Mouse (Mus musculus): ENCODE results near the gene Gemin2.
"Not testable (repeated sequence)": the region's sequence is repeated elsewhere in the genome, so short reads cannot be mapped to it uniquely, and the experiment has no call there.

Gene Gemin2

DNA sequence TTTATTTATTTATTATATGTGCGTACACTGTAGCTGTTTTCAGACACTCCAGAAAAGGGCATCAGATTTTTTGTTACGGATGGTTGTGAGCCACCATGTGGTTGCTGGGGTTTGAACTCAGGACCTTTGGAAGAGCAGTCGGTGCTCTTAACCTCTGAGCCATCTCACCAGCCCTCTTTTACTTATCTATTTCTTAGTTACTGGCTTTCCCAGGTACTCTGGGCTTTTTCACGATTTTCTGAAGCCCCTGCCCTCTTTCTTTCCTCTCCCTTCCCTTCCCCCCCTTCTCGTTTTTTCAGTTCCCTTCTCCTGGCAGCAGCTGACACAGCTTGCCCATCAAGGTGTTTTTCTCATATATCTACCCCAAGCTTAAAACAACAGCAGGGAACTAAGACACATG, 45.0 kb downstream of the Gemin2 start:
- not testable (repeated sequence) for DNase-seq (ENCODE audit: low spot score in 2 of 2)

GRCm38 (mm10) chr12:59060322-59060721, 47.1 kb downstream of the Gemin2 start:
- DNase-seq (ENCODE audit: low spot score in 2 of 2) = no peak

DNA sequence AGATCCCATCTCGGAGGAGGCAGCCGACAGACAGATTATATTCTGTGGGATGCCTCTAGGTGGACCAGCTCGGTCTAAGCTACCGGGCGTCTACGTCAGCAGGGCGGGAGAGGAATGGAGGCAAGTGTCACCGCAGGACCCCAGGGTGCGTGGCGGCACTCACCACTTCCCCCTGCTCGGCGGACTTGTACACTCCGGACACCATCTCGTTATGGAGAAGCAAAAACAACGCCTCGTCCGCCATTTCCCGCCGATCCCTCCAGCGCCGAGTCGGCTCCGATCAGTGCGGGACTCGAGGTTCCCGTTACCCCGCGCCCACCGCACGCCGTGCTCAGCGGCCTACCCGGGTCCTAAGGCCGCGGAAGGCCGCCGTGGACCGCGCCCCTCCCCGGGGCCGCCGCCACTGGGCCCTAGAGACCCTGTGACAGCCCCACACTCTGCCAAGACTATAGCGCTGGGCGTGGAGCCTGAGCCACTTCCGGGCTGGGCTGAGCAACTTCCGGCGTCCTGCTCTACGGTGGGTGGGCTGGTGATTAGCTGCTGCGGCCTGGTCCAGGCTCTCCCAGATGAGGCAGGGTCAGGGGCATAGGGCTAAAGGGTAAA, 47.9 kb downstream of the Gemin2 start, which contains the start of gene Trappc6b:
Gene Trappc6b (minus strand): TSS at position 480 of the 603 bp plus-strand sequence.
- peak; percentile 49 to 64 for DNase-seq (ENCODE audit: low spot score in 2 of 2)

- DNase-seq (ENCODE audit: low spot score in 2 of 2) = no peak
Measured at GRCm38 (mm10) chr12:59064837-59065236, 51.6 kb downstream of the Gemin2 start.

DNA sequence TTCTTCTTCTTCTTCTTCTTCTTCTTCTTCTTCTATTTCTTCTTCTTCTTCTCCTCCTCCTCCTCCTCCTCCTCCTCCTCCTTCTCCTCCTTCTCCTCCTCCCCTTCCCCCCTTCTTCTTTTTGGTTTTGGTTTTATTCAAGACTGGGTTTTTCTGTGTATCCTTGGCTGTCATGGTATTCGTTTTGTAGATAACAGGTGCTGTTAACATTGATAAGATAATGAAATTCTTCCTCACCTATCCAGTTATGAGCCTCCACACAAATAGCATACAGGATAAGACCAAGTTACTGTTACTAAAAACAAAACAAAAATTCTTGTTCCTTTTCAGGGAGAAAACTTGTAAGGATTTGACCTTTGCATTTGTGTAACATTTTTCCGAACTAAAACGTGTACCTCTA, 52.6 kb downstream of the Gemin2 start:
- DNase-seq (ENCODE audit: low spot score in 2 of 2) = no peak

DNA sequence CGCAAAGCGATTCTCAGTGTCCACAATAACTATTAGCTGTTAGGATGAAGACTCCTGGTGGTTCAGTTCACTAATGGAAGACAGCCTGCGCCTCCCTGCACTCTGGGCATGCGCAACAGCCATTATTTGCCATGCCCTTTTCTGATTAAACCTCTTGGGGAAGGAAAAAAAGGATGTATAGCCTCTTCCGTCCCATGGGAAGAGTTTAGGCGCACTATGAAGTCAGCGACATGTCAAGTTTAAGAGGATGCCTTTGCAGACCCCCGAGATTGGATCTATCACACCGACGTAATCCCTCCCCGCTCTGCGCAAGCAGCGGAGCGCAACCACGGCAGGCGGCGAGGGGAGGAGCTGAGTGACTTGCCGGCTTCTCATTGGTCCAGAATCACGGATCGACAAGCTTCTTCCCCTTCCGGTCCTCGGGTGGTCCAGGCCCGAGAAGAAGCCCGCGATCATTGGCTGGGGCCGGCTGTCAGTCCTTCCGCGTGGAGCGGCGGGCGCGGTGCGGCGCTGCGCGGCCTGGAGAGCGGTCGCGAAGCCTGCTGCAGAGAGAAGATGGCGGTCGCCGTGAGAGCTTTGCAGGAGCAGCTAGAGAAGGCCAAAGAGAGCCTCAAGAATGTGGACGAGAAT, 53.4 kb downstream of the Gemin2 start, which contains the start of gene Pnn:
Gene Pnn (plus strand): TSS at position 437 of the 630 bp plus-strand sequence.
- peak; percentile 90 to 95 for DNase-seq (ENCODE audit: low spot score in 2 of 2)

DNA sequence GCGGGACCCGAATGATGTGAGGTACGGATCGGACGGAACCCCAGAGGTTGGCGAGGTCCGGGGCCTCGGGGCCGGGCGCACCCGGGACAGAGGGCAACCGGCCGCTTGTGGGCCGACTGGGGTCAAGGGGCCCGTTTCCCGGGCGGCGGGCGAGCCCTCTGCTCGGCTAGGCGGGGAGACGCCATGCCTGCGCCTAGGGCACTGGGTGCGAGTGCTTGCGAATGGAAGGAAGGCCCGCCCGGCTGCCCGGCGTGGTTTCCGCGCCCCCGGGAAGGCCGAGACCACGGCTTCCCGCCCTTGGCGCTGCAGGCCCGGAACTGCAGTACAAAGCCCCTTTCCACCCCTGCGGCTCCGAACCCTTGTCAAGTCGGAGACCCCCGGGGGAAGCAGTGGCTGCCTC, 53.9 kb downstream of the Gemin2 start:
- no peak for DNase-seq (ENCODE audit: low spot score in 2 of 2)

- no peak for DNase-seq (ENCODE audit: low spot score in 2 of 2)
Measured at GRCm38 (mm10) chr12:59068791-59069190, 55.6 kb downstream of the Gemin2 start.

DNA sequence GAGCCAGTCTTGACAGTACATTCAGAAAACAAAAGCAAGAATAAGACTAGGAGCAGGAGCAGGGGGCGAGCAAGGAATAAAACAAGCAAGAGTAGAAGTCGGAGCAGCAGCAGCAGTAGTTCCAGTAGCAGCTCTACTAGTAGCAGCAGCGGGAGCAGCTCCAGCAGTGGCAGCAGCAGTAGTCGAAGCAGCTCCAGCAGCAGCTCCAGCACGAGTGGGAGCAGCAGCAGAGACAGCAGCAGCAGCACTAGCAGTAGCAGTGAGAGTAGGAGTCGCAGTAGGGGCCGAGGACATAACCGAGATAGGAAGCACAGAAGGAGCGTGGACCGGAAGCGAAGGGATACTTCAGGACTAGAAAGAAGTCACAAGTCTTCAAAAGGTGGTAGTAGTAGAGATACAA, 59.1 kb downstream of the Gemin2 start:
- DNase-seq (ENCODE audit: low spot score in 2 of 2) = no peak

DNA sequence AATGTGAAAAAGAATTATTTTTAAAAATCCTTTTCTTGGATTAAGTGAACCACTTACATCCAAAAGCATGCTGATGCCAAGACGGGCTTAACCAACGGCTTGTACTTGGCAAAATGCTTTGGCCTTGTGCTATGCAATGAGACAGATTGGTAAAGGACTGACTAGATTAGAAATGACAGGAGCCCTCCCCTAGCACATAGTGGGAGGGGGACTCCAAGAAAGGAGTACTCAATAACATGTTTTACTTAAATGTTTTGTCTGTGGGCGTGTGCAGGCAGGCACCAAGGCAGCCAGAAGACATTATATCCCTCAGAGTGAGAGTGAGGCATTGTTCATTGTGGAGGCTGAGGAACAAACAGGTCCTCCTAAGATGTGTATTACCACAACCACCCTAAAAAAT, 60.9 kb downstream of the Gemin2 start:
- DNase-seq (ENCODE audit: low spot score in 2 of 2) = no peak

- DNase-seq (ENCODE audit: low spot score in 2 of 2) = no peak
Measured at GRCm38 (mm10) chr12:59076996-59077395, 63.8 kb downstream of the Gemin2 start.

- no peak for DNase-seq (ENCODE audit: low spot score in 2 of 2)
Measured at GRCm38 (mm10) chr12:59077883-59078282, 64.7 kb downstream of the Gemin2 start.
